Mouse (Mus musculus) cerebellum, postnatal 4 days (tissue): ENCODE data around the gene Pdcl2.
A peak's percentile ranks its signal among the peaks of the same experiment; 100 is the strongest.

Source experiments
- DNase-seq, 2 experiments: peaks; one replicate each; pipeline ENCODE4 v3.0.0; 2022; ENCODE audit warnings: low spot score in 2 of 2, mixed read lengths in 1 of 2

Gene Pdcl2

DNA sequence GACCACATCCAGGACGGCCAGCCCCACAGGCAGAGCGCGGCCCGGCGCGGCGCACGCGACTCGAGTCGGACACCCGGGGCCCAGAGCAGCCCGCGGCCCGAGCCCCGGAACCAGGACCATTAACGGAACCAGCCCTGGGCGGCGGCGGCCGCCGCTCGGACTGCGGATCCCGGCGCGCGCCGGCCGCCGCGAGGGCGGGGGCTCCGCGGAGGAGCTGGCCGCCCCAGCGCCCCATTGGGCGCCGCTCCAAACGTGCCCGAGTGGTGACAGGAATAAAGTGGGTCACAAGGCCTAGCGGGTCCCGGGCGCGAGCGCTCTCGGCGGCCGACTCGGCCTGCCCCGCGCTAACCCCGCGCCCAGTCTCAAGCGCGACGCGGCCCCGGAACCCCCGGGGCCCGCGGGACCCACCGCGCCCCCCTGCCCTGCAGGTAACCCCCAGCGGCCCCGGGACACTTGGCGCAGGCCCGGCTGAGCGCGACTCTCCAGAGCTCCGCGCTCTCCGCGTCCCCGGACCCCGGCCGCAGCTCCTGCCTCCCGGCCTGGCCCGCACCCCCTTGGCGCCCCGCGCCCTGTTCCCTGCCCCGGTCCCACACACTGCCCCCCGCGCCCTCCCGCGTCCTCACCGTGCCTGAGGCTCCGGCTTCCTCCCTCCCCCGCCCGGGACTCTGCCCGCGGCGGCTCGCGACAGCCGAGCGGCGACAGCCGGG is 27.1 kb downstream of the Pdcl2 start:
- peak; percentile 67 to 79 for DNase-seq

DNA sequence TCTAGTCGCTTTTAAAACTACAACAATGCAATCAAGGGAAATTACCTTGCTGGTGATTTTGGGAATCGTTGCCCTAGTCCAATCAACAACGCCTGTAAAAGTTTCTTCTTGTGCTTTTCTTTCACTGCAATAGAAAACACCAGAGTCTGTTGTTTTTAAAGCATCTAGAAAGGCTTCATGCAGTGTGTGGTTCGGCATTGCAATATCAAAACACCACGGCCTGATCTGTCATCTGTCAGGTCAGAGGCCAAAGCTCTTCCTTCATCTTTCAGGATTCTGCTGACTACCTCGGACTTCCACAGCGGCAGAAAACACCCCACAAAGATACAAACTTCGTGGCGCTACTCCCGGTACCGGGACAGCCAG is 27.6 kb downstream of the Pdcl2 start:
- no peak for DNase-seq

DNA sequence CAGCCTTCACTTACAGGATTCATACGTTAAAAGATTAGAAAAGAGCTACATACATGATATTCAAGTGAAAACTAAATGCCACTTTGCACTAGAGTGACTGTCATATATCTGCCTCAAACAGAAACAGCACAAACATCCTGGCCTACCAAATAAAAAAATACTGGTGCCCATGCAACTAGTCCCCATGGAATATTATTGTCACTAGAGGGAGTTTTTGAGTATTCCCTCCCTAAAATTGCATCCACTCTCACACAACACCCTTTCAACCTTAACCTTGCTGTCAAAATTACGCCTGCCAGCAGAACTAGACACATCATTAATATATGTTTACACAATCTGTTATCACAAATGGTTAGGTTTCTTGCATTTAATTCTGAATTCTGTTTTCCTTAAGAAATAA is 28.9 kb downstream of the Pdcl2 start:
- DNase-seq: no peak

- DNase-seq: no peak
These were observed 41.7 kb downstream of the Pdcl2 start for GRCm38 (mm10) chr5:76289234-76289691.

DNA sequence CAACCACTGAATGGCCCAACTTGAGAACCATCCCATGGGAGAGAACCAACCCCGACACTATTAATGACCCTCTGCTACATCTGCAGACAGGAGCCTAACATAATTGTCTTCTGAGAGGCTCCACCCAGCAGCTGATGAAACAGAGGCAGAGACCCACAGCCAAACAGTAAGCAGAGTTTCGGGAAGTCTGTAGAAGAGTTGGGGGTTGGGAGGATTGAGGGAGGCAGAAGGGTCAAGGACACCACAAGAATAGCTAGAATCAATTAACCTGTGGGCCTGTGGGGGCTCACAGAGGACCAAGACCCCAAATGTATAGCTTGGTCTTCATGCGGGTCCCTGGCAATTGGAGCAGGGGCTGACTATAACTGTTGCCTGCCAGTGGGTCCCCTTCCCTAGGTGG is 42.7 kb downstream of the Pdcl2 start:
- no peak for DNase-seq

DNA sequence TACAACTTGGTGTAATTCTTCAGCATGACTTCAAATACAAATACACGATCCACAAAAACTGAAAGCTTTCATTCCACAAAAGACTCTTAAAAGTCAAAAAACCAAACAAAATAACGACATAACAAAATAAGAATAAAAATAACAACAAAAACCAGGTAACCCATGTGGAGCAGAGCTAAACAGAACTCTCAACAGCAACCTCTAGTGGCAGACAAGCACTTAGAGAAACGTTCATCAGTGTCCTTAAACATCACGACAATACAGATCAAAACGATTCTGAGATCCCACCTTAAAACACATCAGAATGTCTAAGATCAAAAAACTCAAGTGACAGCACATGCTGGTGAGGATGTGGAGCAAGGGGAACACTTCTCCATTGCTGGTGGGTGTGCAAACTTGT is 43.9 kb downstream of the Pdcl2 start:
- no peak for DNase-seq

DNA sequence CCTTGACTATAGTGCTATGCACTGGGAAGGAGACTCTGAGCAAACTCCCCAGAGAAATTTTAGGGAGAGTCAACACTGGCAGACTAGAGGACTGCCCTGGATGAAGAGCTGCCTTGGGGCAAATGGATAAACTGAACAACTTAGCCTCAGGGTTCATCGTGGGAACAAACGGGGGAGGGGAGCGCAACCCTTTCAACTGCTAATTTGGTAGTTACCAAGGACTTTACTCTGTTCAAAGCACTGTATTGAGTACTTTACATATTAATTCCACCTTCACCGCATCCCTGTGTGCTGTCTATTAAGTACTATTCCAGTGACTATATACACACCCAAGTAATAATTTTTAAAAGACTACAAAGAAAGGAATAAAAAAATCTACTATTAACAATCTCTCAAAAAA is 45.3 kb downstream of the Pdcl2 start:
- DNase-seq: no peak

DNA sequence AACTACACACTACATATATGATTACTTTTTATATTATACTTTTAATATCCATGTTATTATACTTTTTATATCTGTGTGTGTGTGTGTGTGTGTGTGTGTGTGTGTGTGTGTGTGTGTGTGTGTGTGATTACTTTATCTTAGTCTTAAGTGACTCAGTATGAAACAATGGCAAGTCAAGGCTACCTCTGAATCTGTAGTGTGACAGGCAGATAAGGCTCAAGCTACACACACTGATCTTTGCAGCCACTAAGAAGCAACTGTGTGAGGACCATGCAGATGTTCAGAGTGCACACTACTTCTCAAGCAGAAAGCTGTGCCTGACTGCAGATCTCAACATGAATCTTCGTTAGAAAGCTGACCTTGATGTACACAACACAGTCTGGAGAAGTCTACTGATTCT is 47.1 kb downstream of the Pdcl2 start:
- DNase-seq: no peak

DNA sequence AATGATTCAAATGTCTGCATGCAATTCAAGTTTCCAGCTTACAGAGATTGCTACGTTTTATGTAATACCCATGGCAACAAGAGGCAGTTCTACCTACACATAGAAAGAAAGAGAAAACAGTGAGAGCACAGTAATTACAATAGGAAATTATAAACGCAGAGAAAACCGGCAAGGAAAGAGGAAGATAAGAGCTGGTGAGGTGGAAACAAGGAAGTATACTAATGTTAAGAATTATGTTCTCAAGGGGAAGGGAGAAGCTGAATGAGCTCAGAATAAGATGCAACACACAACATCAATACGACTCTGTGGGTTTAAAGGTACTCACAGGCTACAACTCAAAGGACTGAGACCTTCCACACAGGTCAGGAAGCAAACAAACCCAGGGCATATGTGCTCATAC is 56.0 kb downstream of the Pdcl2 start:
- no peak for DNase-seq
